In genomic region chr4:134784701-134785100, GRCm38 (mm10) we compare ENCODE assay signal across 9 mouse cellular contexts. TPM values are rescaled to one million over a fixed set of nuclear protein-coding genes. Genes with fewer than 3 reads are reported as not detected.
DNase-seq lines count a peak whose midpoint lies in the region; ATAC-seq and TF ChIP-seq lines count a peak whose summit lies in the region.
"Had no signal": no experiment of that assay in that cellular context is flagged by ENCODE, and none has a peak within 500 bp of the region (broad histone marks: within the 10 kb centered on the region; RNA-seq: fewer than 3 reads in every experiment).

No protein-coding gene starts in this region.

- peak; percentile 55 for DNase-seq in adrenal gland, postnatal 10 days
- DNase-seq in adrenal gland, postnatal 25 days, result no peak
- no peak for DNase-seq in left cerebral cortex, adult 2 months (ENCODE audit: extremely low spot score in 1 of 2, low spot score in 2 of 2)
- DNase-seq in left cerebral cortex, adult 9 months (ENCODE audit: low spot score in 2 of 2), result no peak
- peak; percentile 85 for DNase-seq in R1 (ENCODE audit: low read depth, low spot score)
- DNase-seq in liver, postnatal 0 days, result peak; percentile 72
- DNase-seq in layer of hippocampus, adult 11-12 months (ENCODE audit: low spot score), result no peak
- no peak for DNase-seq in urinary bladder, postnatal 25 days (ENCODE audit: low spot score)

- no peak for TF ChIP-seq EP300 in liver, postnatal 0 days (IDR thresholded peaks at IDR 0.05; ENCODE audit: low read depth)

- ATAC-seq in liver, postnatal 0 days, result no peak

- H3K4me1 ChIP-seq in liver, postnatal 0 days (ENCODE audit: insufficient read depth), result no peaks in the 10 kb centered on the region
- H3K4me1 ChIP-seq: hindbrain, embryonic 15.5 days had no signal

- H3K4me3 ChIP-seq in left cerebral cortex, adult 2 months, result no peak overlapping the region
- no peak overlapping the region for H3K4me3 ChIP-seq in liver, postnatal 0 days (ENCODE audit: low read depth, low read length)
- H3K4me3 ChIP-seq: hindbrain, embryonic 15.5 days had no signal

- no peak overlapping the region for H3K27ac ChIP-seq in left cerebral cortex, adult 2 months
- H3K27ac ChIP-seq in liver, postnatal 0 days (ENCODE audit: low read depth), result no peak overlapping the region
- H3K27ac ChIP-seq: hindbrain, embryonic 15.5 days had no signal

- no peaks in the 10 kb centered on the region for H3K9me3 ChIP-seq in liver, postnatal 0 days (ENCODE audit: low read length)
- H3K9me3 ChIP-seq: hindbrain, embryonic 15.5 days had no signal

- peak; percentile 36 for TF ChIP-seq CTCF in left cerebral cortex, adult 2 months (IDR thresholded peaks at IDR 0.05)
- TF ChIP-seq CTCF in liver, postnatal 0 days (IDR thresholded peaks at IDR 0.05; ENCODE audit: low read depth), result peak; percentile 75

- no peak overlapping the region for H3K4me2 ChIP-seq in liver, postnatal 0 days (ENCODE audit: low read depth, low read length)
- H3K4me2 ChIP-seq: hindbrain, embryonic 15.5 days had no signal

- no peak overlapping the region for H3K9ac ChIP-seq in liver, postnatal 0 days (replicated peaks)
- H3K9ac ChIP-seq: hindbrain, embryonic 15.5 days had no signal

- 52% methylated on average over 5 of the region's 5 CpGs for WGBS in liver, postnatal 0 days (ENCODE audit: insufficient replicate concordance)

- intact Hi-C loops in left cerebral cortex, adult 2 months (cut with DNase I), result no loop called here

- H3K27me3 ChIP-seq in liver, postnatal 0 days (ENCODE audit: insufficient read depth, low read length), result no peaks in the 10 kb centered on the region
- H3K27me3 ChIP-seq: hindbrain, embryonic 15.5 days had no signal

- no peaks in the 10 kb centered on the region for H3K36me3 ChIP-seq in liver, postnatal 0 days (replicated peaks; ENCODE audit: insufficient read depth, low read length)
- H3K36me3 ChIP-seq: hindbrain, embryonic 15.5 days had no signal

RNA-seq across cellular contexts. Expression of gene Ldlrap1, which starts 16.9 kb away (rescaled TPM):
- 10 to 100 TPM; 37.3 to 48.9 TPM for total RNA-seq in adrenal gland, postnatal 10 days (2021)
- total RNA-seq in adrenal gland, postnatal 25 days (2021), result 42.4 and 43.3 TPM in 2 replicates
- 1 to 10 TPM; 3.4 to 3.7 TPM for total RNA-seq in left cerebral cortex, adult 2 months (2021)
- 14.8 and 15.4 TPM in 2 replicates for polyA plus RNA-seq in liver, postnatal 0 days (2015; fragmentation: Nextera tagmentation; extraction: Ambion mirVana)

Comparison
In these comparisons a context has a peak if more than half of its experiments do, and no peak if none do; other contexts are left out.
1. DNase-seq: peak in adrenal gland, postnatal 10 days (single experiment), R1 (single experiment) and liver, postnatal 0 days (single experiment); none in adrenal gland, postnatal 25 days (single experiment), left cerebral cortex, adult 2 months (0 of 2), left cerebral cortex, adult 9 months (0 of 2), layer of hippocampus, adult 11-12 months (single experiment) and urinary bladder, postnatal 25 days (single experiment).